Mouse (Mus musculus) adrenal gland, postnatal 4 days (tissue): ENCODE measurements around the gene Chst13. TPM values are rescaled to one million over a fixed set of nuclear protein-coding genes. Genes with fewer than 3 reads are reported as not detected.
A peak's percentile ranks its signal among the peaks of the same experiment; 100 is the strongest.

Source experiments
- DNase-seq, 2 experiments: peaks; one replicate each; pipeline ENCODE4 v3.0.0; 2021 to 2022; ENCODE audit warnings: low spot score in 2 of 2, mixed read lengths in 2 of 2
- long read RNA-seq, 2 experiments: library from polyadenylated mRNA; stranded (forward); transcript quantifications; one replicate each; pipeline ENCODE4 v2.0.0; 2021
- total RNA-seq, 2 experiments: library from RNA; stranded (reverse); gene quantifications; 2 replicates each; pipeline ENCODE4 v1.2.3; 2021

Chst13 gene
- total RNA-seq = 1 to 10 TPM in 1 of 2 experiments, under 1 TPM in 1; 0.59 to 1.1 TPM
- long read RNA-seq, experiment 1, partial matches to known transcripts = 0 of 2 reads
- long read RNA-seq, experiment 1, other reads (novel, unspliced or antisense) = 0 of 2 reads
- long read RNA-seq, experiment 2, partial matches to known transcripts = 0 of 3 reads
- long read RNA-seq, experiment 2, other reads (novel, unspliced or antisense) = 0 of 3 reads

DNA sequence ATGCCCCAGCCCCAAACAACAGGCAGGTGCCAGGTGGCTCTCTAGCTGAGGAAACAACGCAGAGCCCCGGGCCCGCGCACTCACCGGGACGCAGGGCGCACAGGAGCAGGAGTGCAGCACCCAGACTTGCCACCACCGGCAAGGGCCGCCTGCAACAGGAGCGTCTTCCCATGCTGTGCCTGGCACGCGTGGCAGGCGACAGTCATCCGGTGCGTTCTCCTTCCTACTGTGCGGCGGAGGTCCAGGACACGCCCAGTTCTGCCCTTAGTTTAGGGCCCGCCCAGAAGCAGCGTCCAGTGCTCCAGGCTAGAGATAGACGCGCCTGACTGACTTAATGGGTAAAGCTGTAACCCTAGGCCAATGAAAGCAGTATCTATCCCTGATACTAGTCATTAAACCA is at the start of gene Chst13:
Chst13 (minus strand) TSS at position 195 of the 400 bp plus-strand sequence.
- no peak for DNase-seq

DNA sequence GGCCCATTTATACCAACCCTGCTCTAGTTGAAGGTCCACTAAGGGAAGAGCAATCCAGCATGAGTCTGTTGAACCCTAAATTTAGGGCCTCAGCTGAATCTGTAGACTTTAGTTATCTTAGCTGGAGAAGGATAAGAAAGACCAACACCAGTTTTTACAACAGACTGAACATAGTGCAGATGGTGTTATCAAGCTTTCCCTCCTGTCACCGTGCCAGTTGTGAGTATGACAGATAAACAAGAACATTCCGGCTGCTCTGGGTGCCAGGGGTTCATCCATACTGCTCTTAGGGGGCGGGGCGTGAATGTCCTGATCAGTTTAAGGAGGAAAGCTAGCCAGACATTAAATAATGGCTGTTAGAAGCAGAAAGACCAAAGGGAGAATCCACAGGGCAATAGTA is 49.7 kb upstream of the Chst13 start:
- no peak for DNase-seq

DNA sequence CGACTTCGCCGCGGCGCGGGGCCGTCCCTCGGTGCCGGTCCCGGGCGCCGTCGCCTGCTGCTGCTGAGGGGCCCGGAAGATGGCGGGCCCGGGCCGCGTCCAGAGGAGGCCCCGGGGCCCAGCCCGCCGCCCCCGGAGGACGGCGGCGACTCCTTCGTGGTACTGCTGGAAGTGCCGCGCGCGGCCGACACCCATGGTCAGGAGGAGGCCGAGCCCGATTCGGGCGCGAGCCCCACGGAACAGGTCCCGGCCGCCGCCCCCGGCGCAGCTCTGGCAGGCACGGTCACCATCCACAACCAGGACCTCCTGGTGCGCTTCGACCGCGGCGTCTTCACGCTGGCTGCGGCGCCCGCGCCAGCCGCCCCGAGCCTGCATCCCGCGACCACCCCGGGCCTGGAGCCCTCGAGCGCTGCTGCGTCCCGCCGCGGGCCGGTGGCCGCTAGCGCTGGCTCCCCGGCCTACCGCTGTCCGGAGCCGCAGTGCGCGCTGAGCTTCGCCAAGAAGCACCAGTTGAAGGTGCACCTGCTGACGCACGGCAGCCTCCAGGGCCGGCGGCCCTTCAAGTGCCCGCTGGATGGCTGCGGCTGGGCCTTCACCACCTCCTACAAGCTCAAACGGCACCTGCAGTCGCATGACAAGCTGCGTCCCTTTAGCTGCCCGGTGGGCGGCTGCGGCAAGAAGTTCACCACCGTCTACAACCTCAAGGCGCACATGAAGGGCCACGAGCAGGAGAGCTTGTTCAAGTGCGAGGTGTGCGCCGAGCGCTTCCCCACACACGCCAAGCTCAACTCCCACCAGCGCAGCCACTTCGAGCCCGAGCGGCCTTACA is 45.0 kb upstream of the Chst13 start:
- DNase-seq = no peak

GRCm38 (mm10) chr6:90368976-90369724 is 44.2 kb upstream of the Chst13 start, which contains the start of gene Zxdc:
Zxdc (plus strand) TSS chr6:90369492.
- DNase-seq = peak; percentile 98 to 99

GRCm38 (mm10) chr6:90363301-90363700 is 38.3 kb upstream of the Chst13 start:
- peak in 1 of 2 experiments; percentile 19 for DNase-seq

DNA sequence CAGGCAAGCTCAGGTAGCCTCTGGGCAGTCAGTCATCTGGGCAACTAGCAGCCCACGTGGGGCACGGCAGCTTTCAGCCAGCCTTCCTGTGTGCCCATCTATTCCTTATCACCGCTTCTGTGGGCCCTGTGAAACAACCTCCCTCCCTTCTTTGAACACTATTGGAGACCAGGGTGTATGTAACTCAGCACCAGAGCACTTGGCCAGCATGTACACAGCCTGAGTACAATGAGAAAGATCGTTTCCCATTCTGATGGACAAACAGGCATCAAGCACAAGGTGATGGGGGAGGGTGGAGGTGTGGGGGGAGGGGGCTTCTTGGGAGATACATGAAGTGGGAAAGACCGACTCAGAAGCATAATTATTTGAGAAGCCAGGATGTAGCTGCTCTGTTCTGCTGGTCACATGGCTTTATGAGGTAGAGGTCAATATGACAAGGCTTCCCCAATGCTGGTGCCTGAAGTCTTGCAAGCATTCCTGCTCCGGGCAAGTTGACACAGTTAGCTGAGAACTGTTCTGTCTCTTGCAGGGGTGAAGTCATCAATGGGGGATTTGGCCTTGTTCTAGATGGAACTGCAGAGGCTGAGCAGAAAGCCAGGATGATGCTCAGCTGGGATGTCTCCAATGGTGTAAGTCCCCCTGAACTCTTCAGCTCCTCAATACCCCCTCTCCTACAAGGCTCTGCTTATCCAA is 36.1 kb upstream of the Chst13 start:
- no peak for DNase-seq

DNA sequence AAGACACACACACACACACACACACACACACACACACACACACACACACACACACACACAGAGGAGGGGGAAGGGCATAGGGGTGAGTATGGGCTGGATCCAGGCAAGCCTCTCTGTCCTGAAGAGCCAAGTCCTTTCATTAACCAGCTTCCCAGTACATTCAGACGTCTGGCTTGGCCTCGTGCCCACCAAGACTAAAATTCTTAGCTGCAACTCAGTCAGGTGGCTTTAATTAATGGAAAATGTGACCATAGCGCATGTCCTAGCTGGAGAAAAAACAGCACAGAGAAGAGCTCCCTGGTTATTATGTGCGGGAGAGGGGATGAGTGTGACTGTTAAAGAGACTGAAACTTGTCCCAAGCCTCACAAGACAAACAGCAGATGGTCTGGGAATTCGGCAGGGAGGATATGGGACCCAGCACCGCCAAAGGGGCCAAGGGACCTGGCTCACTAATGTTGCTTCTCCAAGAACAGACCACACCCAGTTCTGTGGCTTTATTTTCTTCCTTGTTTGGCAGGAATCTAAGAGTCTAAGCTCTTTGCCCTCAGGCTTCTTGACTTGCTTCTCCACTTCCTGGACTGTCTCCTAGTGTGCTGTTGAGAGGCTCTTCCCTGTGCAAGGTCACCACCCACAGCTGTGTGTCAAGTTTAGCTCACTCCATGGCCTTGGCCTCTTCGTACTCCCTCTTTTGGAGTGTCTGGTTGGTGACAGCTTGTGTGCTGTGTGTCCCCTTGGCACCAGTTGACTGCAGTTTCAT is 35.2 kb upstream of the Chst13 start:
- no peak for DNase-seq

DNA sequence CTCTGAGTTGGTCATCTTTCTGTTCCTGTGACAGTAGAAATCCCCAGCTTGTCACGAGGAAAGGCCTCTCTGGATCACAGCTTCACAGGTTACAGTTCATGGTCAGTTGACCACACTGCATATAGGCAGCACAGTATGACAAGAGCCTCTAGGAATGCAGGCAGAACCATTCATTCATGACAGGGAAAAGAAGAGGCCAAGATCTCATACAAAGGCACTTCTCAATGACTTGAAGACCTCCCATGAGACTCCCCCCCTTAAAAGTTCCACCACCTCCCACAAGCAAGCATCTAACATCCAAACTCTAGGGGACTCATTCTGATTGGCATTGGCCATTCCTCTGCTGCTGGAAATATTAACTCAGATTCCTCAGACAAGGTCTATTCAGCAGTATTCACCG is 34.5 kb upstream of the Chst13 start:
- DNase-seq = no peak

- no peak for DNase-seq
Observed at GRCm38 (mm10) chr6:90358142-90358541, 33.2 kb upstream of the Chst13 start.

DNA sequence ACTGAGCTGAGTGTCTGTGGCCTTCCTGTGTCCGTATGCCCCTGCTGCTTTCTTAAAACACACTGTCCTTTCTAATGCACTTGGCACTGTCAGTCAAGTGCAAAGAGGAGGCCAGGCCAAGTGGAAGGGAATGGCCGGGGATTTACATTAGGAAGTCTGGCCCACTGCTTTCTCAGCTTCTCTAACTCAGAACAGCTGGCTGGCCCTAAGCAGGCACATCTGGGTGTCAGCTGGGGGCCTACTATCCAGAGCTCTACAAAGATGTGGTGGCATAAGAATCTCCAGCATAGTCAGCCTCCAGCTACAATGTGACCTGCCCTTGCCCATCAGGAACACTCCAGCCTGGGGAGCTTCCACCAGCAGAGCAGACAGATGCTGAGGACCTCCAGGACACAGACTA is 25.0 kb upstream of the Chst13 start:
- no peak for DNase-seq

DNA sequence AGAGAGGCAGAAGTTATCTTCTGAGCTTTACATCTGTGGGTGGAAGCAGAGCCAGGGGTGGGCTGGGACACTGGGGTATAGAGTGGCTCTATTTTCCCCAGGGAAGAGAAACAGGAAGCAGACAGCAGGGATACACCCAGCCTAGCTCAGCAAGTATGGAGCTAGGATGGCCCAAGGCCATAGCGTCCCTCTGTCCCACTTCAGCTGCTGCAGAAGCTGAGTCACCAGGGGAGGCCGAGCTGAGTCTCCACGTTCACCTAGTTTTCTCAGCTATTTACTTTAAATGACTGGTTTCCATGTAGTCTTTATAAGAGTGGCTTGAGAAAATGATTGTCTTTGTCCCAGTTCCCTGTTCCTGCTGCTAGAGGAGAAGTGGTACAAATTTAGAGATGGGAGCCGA is 23.5 kb upstream of the Chst13 start:
- no peak for DNase-seq

- no peak for DNase-seq
Observed at GRCm38 (mm10) chr6:90347183-90347582, 22.2 kb upstream of the Chst13 start.

- no peak for DNase-seq
Observed at GRCm38 (mm10) chr6:90342343-90342742, 17.4 kb upstream of the Chst13 start.

DNA sequence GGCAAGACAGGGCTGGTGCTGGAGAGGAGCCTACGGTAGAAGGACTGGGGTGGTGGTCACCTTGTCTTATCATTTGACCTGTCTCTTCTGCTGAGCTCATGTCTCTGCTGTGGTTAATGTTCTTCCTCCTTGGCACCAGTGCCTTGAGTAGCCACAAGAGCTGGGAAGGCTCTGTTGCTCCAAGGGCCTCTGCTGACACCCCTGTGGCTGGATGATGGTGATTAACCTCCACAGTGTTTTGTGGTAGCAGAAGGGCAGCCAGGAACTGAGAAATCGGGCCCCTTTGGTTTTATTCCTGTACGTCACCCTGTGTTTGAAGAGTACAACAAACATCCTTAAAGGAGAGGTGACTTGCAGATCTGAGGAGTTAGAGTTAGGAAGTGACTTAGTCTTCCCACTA is 9.3 kb upstream of the Chst13 start:
- no peak for DNase-seq

DNA sequence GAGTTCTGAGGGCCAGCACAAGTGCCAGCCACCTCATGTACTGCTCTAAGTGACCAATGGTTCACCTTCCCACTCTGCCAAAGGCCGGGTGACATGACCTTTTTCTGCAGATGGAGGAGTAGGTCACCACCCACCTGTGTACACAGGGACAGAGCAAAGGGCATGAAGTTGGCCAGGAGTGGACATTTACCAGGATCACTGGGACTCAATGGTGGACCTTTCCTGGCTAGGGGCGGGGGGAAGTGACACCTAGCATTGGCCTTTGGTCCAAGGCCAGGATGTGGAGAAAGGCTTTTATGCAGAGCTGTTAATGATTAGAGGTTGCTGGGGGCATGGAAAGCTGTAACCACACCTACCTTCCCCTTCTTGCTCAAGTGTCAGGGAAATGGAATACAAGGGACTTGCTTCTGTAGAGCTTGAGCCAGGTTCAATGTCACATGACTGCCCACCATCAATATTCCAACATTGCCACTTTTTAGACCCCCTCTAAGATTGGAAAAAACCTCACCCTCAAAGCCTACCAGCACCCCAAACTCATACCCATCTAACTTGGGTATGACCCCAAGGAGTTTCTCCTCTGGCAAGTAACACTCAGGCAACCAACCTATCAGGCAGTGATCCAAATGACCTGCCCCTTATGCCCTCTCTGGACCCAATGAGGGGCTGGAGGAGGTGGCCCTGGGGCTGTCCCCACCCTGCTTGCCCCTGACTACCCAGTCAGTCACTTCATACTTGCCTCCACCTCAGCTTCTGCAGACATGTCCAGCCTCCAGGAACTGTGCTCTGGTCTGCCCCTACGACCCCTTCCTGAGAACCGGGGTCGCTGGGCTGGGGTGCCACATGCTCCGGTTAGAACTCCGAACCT is 7.8 kb upstream of the Chst13 start, which contains the start of gene Uroc1:
Uroc1 (plus strand) TSS at position 724 of the 865 bp plus-strand sequence.
- no peak for DNase-seq

DNA sequence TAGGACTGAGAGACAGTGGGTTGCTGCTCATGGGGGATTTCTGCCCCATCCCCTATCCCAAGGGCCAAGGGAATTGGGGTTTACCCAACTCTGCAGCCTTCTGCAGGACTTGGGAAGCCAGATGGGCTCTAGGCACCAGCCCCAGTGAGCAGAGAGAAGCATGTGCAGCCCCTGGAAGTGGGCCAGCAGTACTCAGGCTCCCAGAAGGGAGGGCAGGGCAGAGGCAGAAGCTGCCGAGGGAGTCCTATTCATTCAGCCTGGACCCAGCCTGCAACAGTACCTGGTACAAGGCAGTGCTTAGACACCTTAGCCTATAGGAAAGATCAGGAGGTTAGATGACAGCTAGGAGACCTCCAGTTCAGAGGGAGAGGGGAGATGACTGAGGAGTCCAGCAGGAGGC is 5.0 kb upstream of the Chst13 start:
- no peak for DNase-seq

- DNase-seq = no peak
Observed at GRCm38 (mm10) chr6:90327670-90328069, 2.7 kb upstream of the Chst13 start.

GRCm38 (mm10) chr6:90324463-90324862 is 522 bp downstream of the Chst13 start:
- no peak for DNase-seq

DNA sequence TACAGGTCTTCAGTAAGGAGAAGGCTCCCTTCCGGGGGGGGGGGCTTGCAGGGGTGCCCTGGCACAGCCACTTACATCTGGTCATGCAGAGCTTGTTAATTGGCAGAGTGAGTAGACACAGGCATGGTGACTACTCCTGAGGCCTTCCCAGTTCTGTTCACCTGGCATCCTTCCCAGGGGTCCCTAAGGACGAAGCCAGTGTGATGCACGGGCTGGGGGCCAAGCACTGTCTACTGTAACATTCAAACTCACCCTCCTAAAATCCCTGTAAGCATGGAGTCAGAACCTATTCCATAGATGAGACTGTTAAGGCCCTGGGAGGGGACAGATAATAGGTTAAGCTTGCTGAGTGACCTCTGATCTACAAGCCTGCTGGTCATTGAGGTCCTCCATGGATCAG is 959 bp downstream of the Chst13 start:
- DNase-seq = no peak

- no peak for DNase-seq
Observed at GRCm38 (mm10) chr6:90321811-90322210, 3.2 kb downstream of the Chst13 start.
